Mouse (Mus musculus) liver, embryonic 14.5 days (tissue): ENCODE data around the gene Pde10a. TPM values are rescaled to one million over a fixed set of nuclear protein-coding genes. Genes with fewer than 3 reads are reported as not detected.

ENCODE experiments used
- ATAC-seq: fragments of 200-750 bp; cut with Nextera tagmentation; 2 replicates; pipeline ENCODE4 v1.8.0; 2017; ENCODE audit warnings: moderate number of reproducible peaks, mild to moderate bottlenecking, moderate library complexity; ENCODE audit not compliant: insufficient read depth
- DNase-seq, 3 experiments: peaks; one replicate each; pipeline ENCODE4 v3.0.0-alpha.2; 2012 to 2013; ENCODE audit warnings: low read depth in 3 of 3, low spot score in 3 of 3
- H3K27ac ChIP-seq: fragments of 300-500 bp; sonication (generic); 2 replicates; pipeline ENCODE4 v1.5.1; 2014; ENCODE audit warnings: moderate library complexity, mild to moderate bottlenecking, control low read depth, inconsistent platforms
- H3K27me3 ChIP-seq: fragments of 300-500 bp; sonication (generic); 2 replicates; pipeline ENCODE4 v1.6.1; 2014; ENCODE audit warnings: mild to moderate bottlenecking, low read length, moderate library complexity; ENCODE audit not compliant: control insufficient read depth, insufficient read depth
- H3K36me3 ChIP-seq: fragments of 300-500 bp; sonication (generic); replicated peaks from 2 replicates; pipeline ENCODE4 v1.6.1; 2014; ENCODE audit warnings: low read depth; ENCODE audit not compliant: control insufficient read depth, insufficient read depth
- H3K4me1 ChIP-seq, 2 experiments: fragments of 200-500 bp in 1 of 2; fragments of 300-500 bp in 1 of 2; sonication (generic) in 1 of 2; replicated peaks; 2 replicates each; pipeline ENCODE4 v1.6.1; 2012 to 2014; ENCODE audit warnings: antibody characterized with exemption in 1 of 2, inconsistent platforms in 1 of 2, low read length in 1 of 2; ENCODE audit not compliant: control insufficient read depth in 2 of 2, insufficient read depth in 2 of 2
- H3K4me2 ChIP-seq: fragments of 300-500 bp; sonication (generic); 2 replicates; pipeline ENCODE4 v1.6.1; 2014; ENCODE audit warnings: low read depth, mild to moderate bottlenecking, control low read depth, moderate library complexity
- H3K4me3 ChIP-seq, 2 experiments: fragments of 200-500 bp in 1 of 2; fragments of 300-500 bp in 1 of 2; sonication (generic) in 1 of 2; 2 replicates each; pipeline ENCODE4 v1.5.1; 2012 to 2014; ENCODE audit warnings: low read depth in 2 of 2, low read length in 2 of 2, mild to moderate bottlenecking in 2 of 2, control low read depth in 1 of 2, inconsistent platforms in 1 of 2, moderate library complexity in 1 of 2; ENCODE audit not compliant: insufficient read depth in 1 of 2
- H3K9ac ChIP-seq: fragments of 300-500 bp; sonication (generic); replicated peaks from 2 replicates; pipeline ENCODE4 v1.6.1; 2014; ENCODE audit warnings: mild to moderate bottlenecking, control low read depth, moderate library complexity
- H3K9me3 ChIP-seq: fragments of 300-500 bp; sonication (generic); 2 replicates; pipeline ENCODE4 v1.6.1; 2016; ENCODE audit warnings: low read length, mixed read lengths; ENCODE audit not compliant: control insufficient read depth
- CTCF ChIP-seq: IDR thresholded peaks from 2 replicates; pipeline ENCODE4 v1.5.1; 2016; ENCODE audit warnings: antibody characterized with exemption, low read depth, control low read depth
- EP300 ChIP-seq: IDR thresholded peaks from 2 replicates; pipeline ENCODE4 v1.6.1; 2016; ENCODE audit warnings: antibody characterized with exemption, low read depth
- WGBS: fragments of 180-500 bp; shearing (Covaris S2); extraction: QIAGEN DNeasy Blood & Tissue Kit; methylation state at CpG from one replicate; pipeline ENCODE4 v1.1.7; 2014; ENCODE audit not compliant: insufficient replicate concordance; 5-methylcytosine and 5-hydroxymethylcytosine counted together
- polyA plus RNA-seq, 2 experiments: library from polyadenylated mRNA; depleted of rRNA in 1 of 2; stranded (reverse) in 1 of 2; unstranded in 1 of 2; fragments of >200 nt; fragmentation: Nextera tagmentation in 1 of 2; extraction: Ambion mirVana in 1 of 2; gene quantifications; 2 replicates each; pipeline versions ENCODE4 v1.2.1 to v1.2.3; 2012 to 2014

Gene Pde10a
- polyA plus RNA-seq, 2 experiments: 0.52 to 0.60 TPM

DNA sequence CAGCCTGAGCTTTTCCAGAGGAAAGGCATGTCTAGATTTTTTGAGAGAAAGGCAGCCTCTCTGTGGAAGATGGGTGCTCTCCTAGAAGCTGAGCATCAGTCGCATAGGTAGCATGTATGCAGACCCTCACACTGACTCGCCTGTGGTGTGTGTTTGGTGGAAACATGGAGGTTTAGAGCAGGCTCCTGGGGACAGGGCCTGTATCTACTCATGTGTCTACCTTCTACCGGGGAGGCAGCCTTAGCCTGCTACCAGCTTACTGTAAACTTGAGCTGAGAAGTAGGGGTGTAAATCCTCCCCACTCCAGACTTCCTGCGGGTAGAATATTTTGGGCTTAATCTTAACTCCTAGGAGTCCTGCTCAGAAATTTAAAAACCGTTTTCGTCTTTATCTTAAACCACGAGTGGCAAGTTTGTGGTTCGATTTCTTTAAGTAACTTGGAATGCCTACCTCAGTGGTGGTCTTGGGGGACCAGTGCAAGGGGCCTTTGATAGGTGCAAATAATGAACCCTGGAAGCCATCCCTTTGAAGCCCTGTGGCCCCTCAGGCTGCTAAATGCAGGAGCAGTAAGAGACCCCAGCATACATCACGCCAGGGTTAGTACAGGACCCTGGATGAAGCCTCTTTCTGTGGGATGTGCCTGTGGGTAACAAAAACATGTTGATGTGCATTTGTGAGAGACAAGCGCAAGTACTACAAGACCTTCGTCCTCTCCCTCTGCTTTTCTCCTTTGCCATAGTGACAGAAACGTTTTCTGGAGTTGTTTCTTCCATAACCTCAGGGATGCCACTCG, 367.2 kb downstream of the Pde10a start:
- Histone ChIP-seq H3K4me3 (no peak overlapping the region), H3K4me2 (no peak overlapping the region), H3K27me3 (no peaks in the 10 kb centered on the region), H3K4me1 (no peaks in the 10 kb centered on the region), H3K36me3 (no peaks in the 10 kb centered on the region), H3K9ac (no peak overlapping the region), H3K9me3 (no peaks in the 10 kb centered on the region), H3K27ac (no peak overlapping the region)
- 42% methylated on average over 13 of the region's 13 CpGs for WGBS
- DNase-seq (no peak), ATAC-seq (no peak)
- no peak for TF ChIP-seq EP300
- TF ChIP-seq CTCF: no peak

DNA sequence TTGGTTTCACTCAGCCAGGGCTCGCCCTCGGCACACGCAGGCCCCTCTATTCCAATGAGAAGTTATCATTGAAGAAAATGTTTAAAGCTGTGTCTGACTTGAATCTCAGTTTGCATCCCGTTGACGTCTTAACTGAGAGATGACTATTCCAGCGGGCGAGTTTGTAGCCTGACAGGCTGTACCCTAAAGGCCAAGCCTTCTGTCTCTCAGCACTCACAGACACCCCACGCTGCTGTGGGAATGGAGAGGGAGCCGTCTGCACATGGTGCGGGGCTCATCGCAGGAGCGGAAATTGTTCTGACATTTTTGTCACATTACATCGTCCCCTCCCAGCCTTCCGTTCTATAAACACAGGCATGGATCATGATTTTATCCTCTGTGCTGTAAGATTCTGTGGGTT, 370.8 kb downstream of the Pde10a start:
- no peaks in the 10 kb centered on the region for H3K9me3 ChIP-seq
- no peak overlapping the region for H3K27ac ChIP-seq
- no peak overlapping the region for H3K9ac ChIP-seq
- no peaks in the 10 kb centered on the region for H3K4me1 ChIP-seq
- H3K27me3 ChIP-seq: no peaks in the 10 kb centered on the region
- no peak for DNase-seq
- no peak overlapping the region for H3K4me2 ChIP-seq
- no peak for ATAC-seq
- H3K4me3 ChIP-seq: no peak overlapping the region
- no peak for TF ChIP-seq EP300
- TF ChIP-seq CTCF: no peak
- WGBS: 73% methylated on average over 14 of the region's 14 CpGs
- no peaks in the 10 kb centered on the region for H3K36me3 ChIP-seq

DNA sequence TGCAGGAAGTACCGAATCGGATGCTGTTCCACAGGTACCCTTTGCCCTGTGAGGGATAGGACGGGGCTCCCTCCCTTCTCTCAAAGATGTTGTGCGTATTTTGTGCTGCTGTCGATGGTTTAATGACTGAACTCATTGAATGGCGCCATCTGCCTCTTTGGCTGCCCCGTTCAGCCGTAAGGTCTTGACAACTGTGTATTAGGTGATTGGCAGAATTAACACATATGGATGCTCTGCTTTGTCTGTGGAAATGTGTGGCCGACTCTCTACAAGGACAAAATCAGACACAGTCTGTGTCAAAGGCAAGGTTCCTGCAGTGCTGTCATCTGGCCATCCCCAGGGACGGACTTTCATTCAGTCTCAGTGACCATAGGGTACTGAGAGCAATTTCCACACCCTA, 372.6 kb downstream of the Pde10a start:
- DNase-seq (no peak), ATAC-seq (no peak)
- no peak overlapping the region for H3K4me3 ChIP-seq
- no peaks in the 10 kb centered on the region for H3K4me1 ChIP-seq
- H3K27me3 ChIP-seq: no peaks in the 10 kb centered on the region
- H3K4me2 ChIP-seq: no peak overlapping the region
- no peak overlapping the region for H3K27ac ChIP-seq
- no peaks in the 10 kb centered on the region for H3K9me3 ChIP-seq
- no peaks in the 10 kb centered on the region for H3K36me3 ChIP-seq
- H3K9ac ChIP-seq: no peak overlapping the region
- 71% methylated on average over 10 of the region's 10 CpGs for WGBS
- no peak for TF ChIP-seq CTCF
- no peak for TF ChIP-seq EP300

DNA sequence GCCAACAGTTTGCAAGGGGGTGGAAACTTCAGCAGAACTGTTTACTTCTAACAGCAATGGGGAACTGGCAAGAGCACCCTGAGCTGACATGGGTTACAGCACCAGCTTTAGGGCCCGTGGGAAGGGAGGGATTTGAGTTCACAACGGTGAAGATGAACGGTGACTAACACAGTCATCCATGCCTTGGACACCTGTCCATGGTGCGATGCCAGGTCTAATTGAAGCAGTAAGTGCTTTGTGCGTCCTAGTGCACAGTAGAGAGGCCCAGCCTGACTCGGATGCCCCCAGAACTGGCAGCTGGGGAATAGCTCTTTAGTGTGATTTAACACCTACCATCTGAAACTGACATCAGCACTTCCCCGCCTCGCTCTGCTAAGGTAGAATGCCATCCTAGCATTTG, 373.0 kb downstream of the Pde10a start:
- Histone ChIP-seq H3K27me3 (no peaks in the 10 kb centered on the region), H3K27ac (no peak overlapping the region), H3K4me1 (no peaks in the 10 kb centered on the region), H3K36me3 (no peaks in the 10 kb centered on the region), H3K9me3 (no peaks in the 10 kb centered on the region), H3K4me2 (no peak overlapping the region), H3K9ac (no peak overlapping the region), H3K4me3 (no peak overlapping the region)
- ATAC-seq (no peak), DNase-seq (no peak)
- TF ChIP-seq EP300 (no peak), CTCF (no peak)
- WGBS: 67% methylated on average over 8 of the region's 8 CpGs

DNA sequence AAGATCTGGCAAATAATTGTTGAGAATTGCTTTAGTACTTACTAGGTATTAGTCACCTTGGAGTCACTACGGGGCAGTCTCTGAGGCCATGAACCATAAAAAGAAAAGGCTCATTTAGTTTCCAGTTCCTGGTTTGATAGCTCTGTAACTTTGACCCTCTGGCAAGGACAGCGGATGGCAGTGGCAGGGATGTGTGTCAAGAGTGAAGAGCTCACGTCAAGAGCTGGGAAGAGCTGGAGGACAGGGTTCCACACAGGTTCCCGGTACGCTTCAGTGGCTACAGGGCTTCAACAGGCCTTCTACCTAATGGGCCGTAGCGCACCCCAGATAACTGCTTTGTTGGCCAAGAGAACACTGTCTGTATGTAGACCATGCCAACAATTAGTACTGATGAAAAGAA, 374.0 kb downstream of the Pde10a start:
- ATAC-seq: no peak
- no peak overlapping the region for H3K4me3 ChIP-seq
- WGBS: 77% methylated on average over 7 of the region's 7 CpGs

More for the DNA sequence above, 374.0 kb downstream of the Pde10a start:
- no peaks in the 10 kb centered on the region for H3K9me3 ChIP-seq
- TF ChIP-seq CTCF: no peak
- no peak for TF ChIP-seq EP300
- H3K27me3 ChIP-seq: no peaks in the 10 kb centered on the region
- no peaks in the 10 kb centered on the region for H3K4me1 ChIP-seq
- DNase-seq: no peak
- no peaks in the 10 kb centered on the region for H3K36me3 ChIP-seq
- H3K4me2 ChIP-seq: no peak overlapping the region
- no peak overlapping the region for H3K9ac ChIP-seq
- H3K27ac ChIP-seq: no peak overlapping the region
